Mouse (Mus musculus): ENCODE data around the gene Vmp1.

GRCm38 (mm10) chr11:86575632-86576378, 107.8 kb downstream of the Vmp1 start:
- TF ChIP-seq CHD2 (IDR thresholded peaks at IDR 0.05; ENCODE audit: low read depth, low read length) (no peak), ZNF384 (IDR thresholded peaks at IDR 0.05; ENCODE audit: low read depth, low read length) (no peak), HCFC1 (IDR thresholded peaks at IDR 0.05; ENCODE audit: borderline replicate concordance, insufficient read depth, low read length) (no peak), MAFK (IDR thresholded peaks at IDR 0.05; ENCODE audit: insufficient read depth, low read depth, low read length) (no peak), ZC3H11A (IDR thresholded peaks at IDR 0.05; ENCODE audit: borderline replicate concordance, low read depth, low read length) (no peak)

All from ES-E14 (cell line).